Mouse (Mus musculus) bone marrow, adult 2 months (tissue): ENCODE measurements around the gene Mfsd6l. TPM values are rescaled to one million over a fixed set of nuclear protein-coding genes. Genes with fewer than 3 reads are reported as not detected.

Experiments
- H3K27ac ChIP-seq: fragments of 200-500 bp; 2 replicates; pipeline ENCODE4 v1.5.1; 2012; ENCODE audit warnings: low read depth, mild to moderate bottlenecking, control low read depth, inconsistent platforms, low read length; ENCODE audit not compliant: control insufficient read depth, poor library complexity, insufficient read depth
- H3K4me1 ChIP-seq: fragments of 200-500 bp; 2 replicates; pipeline ENCODE4 v1.6.1; 2011; ENCODE audit warnings: low read length; ENCODE audit not compliant: control insufficient read depth, insufficient read depth
- H3K4me3 ChIP-seq: fragments of 200-500 bp; replicated peaks from 2 replicates; pipeline ENCODE3; 2011; ENCODE audit warnings: mild to moderate bottlenecking, low read depth, low read length, control low read depth; ENCODE audit not compliant: control insufficient read depth
- CTCF ChIP-seq: fragments of 200-500 bp; IDR thresholded peaks from 2 replicates; pipeline ENCODE4 v1.5.1; 2011; ENCODE audit warnings: low read length, control low read depth; ENCODE audit not compliant: control insufficient read depth, insufficient read depth
- POLR2A ChIP-seq: fragments of 200-500 bp; IDR thresholded peaks from 2 replicates; pipeline ENCODE4 v1.6.1; 2011; ENCODE audit warnings: low read depth, mild to moderate bottlenecking, control low read depth, low read length, borderline replicate concordance; ENCODE audit not compliant: control insufficient read depth
- WGBS: fragments of 180-500 bp; shearing (Covaris S2); methylation state at CpG from one replicate; pipeline ENCODE4 v1.1.7; 2018; 5-methylcytosine and 5-hydroxymethylcytosine counted together
- polyA plus RNA-seq: library from polyadenylated mRNA; stranded (reverse); fragments of >200 nt; gene quantifications from 2 replicates; pipeline ENCODE4 v1.2.4, GENCODE M21; 2011; ENCODE audit warnings: low replicate concordance; ENCODE audit not compliant: missing spikeins, insufficient read depth, insufficient read length

Gene Mfsd6l
- polyA plus RNA-seq, 1 experiment: 0.97 TPM

- Histone ChIP-seq H3K4me3 (no peak overlapping the region), H3K27ac (no peak overlapping the region), H3K4me1 (peaks cover 3% of the 10 kb centered on the region)
- 71% methylated on average over 5 of the region's 5 CpGs for WGBS
- TF ChIP-seq POLR2A: no peak
- TF ChIP-seq CTCF: no peak
Observed at GRCm38 (mm10) chr11:68521352-68521751, 34.6 kb upstream of the Mfsd6l start.

GRCm38 (mm10) chr11:68526441-68526840 lies 29.5 kb upstream of the Mfsd6l start:
- H3K27ac ChIP-seq: no peak overlapping the region
- H3K4me1 ChIP-seq: no peaks in the 10 kb centered on the region; the same call in 1 of the 2 replicates
- WGBS: 76% methylated on average over 4 of the region's 4 CpGs
- H3K4me3 ChIP-seq: no peak overlapping the region
- TF ChIP-seq POLR2A: no peak
- TF ChIP-seq CTCF: no peak

GRCm38 (mm10) chr11:68531066-68531806 lies 24.8 kb upstream of the Mfsd6l start:
- Histone ChIP-seq H3K4me1 (no peaks in the 10 kb centered on the region), H3K27ac (no peak overlapping the region), H3K4me3 (no peak overlapping the region)
- WGBS: 52% methylated on average over 16 of the region's 16 CpGs
- no peak for TF ChIP-seq POLR2A
- peak; percentile 30; the same call in 1 of the 2 replicates for TF ChIP-seq CTCF

- TF ChIP-seq POLR2A: no peak
- no peak for TF ChIP-seq CTCF
- no peak overlapping the region for H3K27ac ChIP-seq
- WGBS: 79% methylated on average over 11 of the region's 11 CpGs
- no peak overlapping the region for H3K4me3 ChIP-seq
- H3K4me1 ChIP-seq: no peaks in the 10 kb centered on the region
Observed at GRCm38 (mm10) chr11:68531941-68532535, 23.9 kb upstream of the Mfsd6l start.

- no peak for TF ChIP-seq POLR2A
- no peak for TF ChIP-seq CTCF
- Histone ChIP-seq H3K27ac (no peak overlapping the region), H3K4me3 (no peak overlapping the region), H3K4me1 (no peaks in the 10 kb centered on the region)
- WGBS: 51% methylated on average over 5 of the region's 5 CpGs
Observed at GRCm38 (mm10) chr11:68532773-68533172, 23.2 kb upstream of the Mfsd6l start.

GRCm38 (mm10) chr11:68533971-68534475 lies 22.0 kb upstream of the Mfsd6l start:
- TF ChIP-seq POLR2A (no peak), CTCF (no peak)
- no peak overlapping the region for H3K27ac ChIP-seq

GRCm38 (mm10) chr11:68536026-68536425 lies 20.0 kb upstream of the Mfsd6l start:
- TF ChIP-seq CTCF (no peak), POLR2A (no peak)
- Histone ChIP-seq H3K4me3 (no peak overlapping the region), H3K27ac (no peak overlapping the region), H3K4me1 (no peaks in the 10 kb centered on the region)
- WGBS: 60% methylated on average over 4 of the region's 4 CpGs

More at GRCm38 (mm10) chr11:68533971-68534475, 22.0 kb upstream of the Mfsd6l start:
- H3K4me3 ChIP-seq: no peak overlapping the region
- H3K4me1 ChIP-seq: no peaks in the 10 kb centered on the region
- WGBS: 80% methylated on average over 6 of the region's 6 CpGs

- TF ChIP-seq CTCF (no peak), POLR2A (no peak)
- H3K27ac ChIP-seq: no peak overlapping the region
- H3K4me1 ChIP-seq: no peaks in the 10 kb centered on the region
- whole genome bisulfite sequencing: 36% methylated on average over 4 of the region's 4 CpGs
- H3K4me3 ChIP-seq: no peak overlapping the region
Observed at GRCm38 (mm10) chr11:68536465-68536864, 19.5 kb upstream of the Mfsd6l start.
